Mouse (Mus musculus): ENCODE results near the gene Tnrc6b.

DNA sequence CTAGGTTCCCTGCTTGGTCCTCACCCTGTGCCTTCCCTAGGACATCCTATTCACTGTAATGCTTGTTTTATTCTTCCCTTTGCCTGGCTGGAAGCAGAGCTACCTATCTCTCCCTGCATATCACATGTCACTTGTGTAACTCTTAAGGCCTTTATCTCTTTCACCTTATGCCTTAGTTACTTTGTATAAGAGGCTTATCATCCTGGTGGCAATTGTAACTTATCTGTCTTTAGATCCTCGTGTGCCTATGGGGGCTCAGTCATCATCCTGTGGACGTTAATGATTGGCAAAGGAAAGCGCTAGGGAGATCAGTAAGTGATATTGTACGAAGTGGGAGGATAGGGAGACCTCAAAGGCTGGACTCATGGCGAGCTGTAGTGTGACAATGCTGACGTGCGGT is 22.6 kb upstream of the Tnrc6b start:
- TF ChIP-seq CTCF (IDR thresholded peaks at IDR 0.05; ENCODE audit: insufficient read depth, low read depth, low read length) (no peak), POLR2A (IDR thresholded peaks at IDR 0.05; ENCODE audit: insufficient read depth, low read depth, low read length) (no peak)
